Mouse (Mus musculus) ES-E14 (cell line): ENCODE measurements at regions not wholly inside any gene's neighbourhood (a gene's known extent, or its start where the extent isn't known, plus 50 kb on each side); places are given as distances from the start of the nearest gene placed in this dataset.

Source experiments
- DNase-seq: peaks from one replicate; pipeline ENCODE4 v3.0.0-alpha.2; 2013; ENCODE audit warnings: low read depth, low spot score
- H3K27ac ChIP-seq: 2 replicates; pipeline ENCODE4 v1.5.1; 2012; ENCODE audit warnings: low read depth, mild to moderate bottlenecking, low read length, moderate library complexity, mixed read lengths; ENCODE audit not compliant: poor library complexity, insufficient read depth, severe bottlenecking
- H3K36me3 ChIP-seq: 2 replicates; pipeline ENCODE4 v1.6.1; 2012; ENCODE audit warnings: mild to moderate bottlenecking, low read length, moderate library complexity, mixed read lengths; ENCODE audit not compliant: control insufficient read depth, poor library complexity, insufficient read depth, severe bottlenecking
- H3K4me1 ChIP-seq, 2 experiments: fragments of 150-350 bp in 1 of 2; sonication (generic) in 1 of 2; 2 replicates each; pipeline ENCODE4 v1.6.1; 2012; ENCODE audit warnings: low read length in 2 of 2, mild to moderate bottlenecking in 1 of 2, mixed read lengths in 1 of 2; ENCODE audit not compliant: control insufficient read depth in 2 of 2, insufficient read depth in 2 of 2, poor library complexity in 1 of 2
- H3K4me3 ChIP-seq, 2 experiments: fragments of 150-350 bp in 1 of 2; sonication (generic) in 1 of 2; 2 replicates each; pipeline ENCODE4 v1.5.1; 2012; ENCODE audit warnings: low read length in 2 of 2, low read depth in 1 of 2, mild to moderate bottlenecking in 1 of 2, mixed read lengths in 1 of 2; ENCODE audit not compliant: insufficient read depth in 1 of 2, poor library complexity in 1 of 2, severe bottlenecking in 1 of 2
- H3K9ac ChIP-seq: 2 replicates; pipeline ENCODE4 v1.6.1; 2012; ENCODE audit warnings: low read depth, mild to moderate bottlenecking, low read length, mixed read lengths; ENCODE audit not compliant: poor library complexity, insufficient read depth, severe bottlenecking
- H3K9me3 ChIP-seq: fragments of 150-350 bp; sonication (generic); 2 replicates; pipeline ENCODE4 v1.6.1; 2012; ENCODE audit warnings: low read depth, mild to moderate bottlenecking, low read length; ENCODE audit not compliant: control insufficient read depth, insufficient read depth
- CHD2 ChIP-seq: IDR thresholded peaks from 2 replicates; pipeline ENCODE4 v1.6.1; 2014; ENCODE audit warnings: mild to moderate bottlenecking, low read depth, low read length, inconsistent platforms
- HCFC1 ChIP-seq: IDR thresholded peaks from 2 replicates; pipeline ENCODE4 v1.6.1; 2012; ENCODE audit warnings: low read length, inconsistent platforms, borderline replicate concordance; ENCODE audit not compliant: insufficient read depth
- MAFK ChIP-seq: IDR thresholded peaks from 2 replicates; pipeline ENCODE4 v1.6.1; 2014; ENCODE audit warnings: mild to moderate bottlenecking, low read depth, low read length, inconsistent platforms; ENCODE audit not compliant: insufficient read depth
- ZC3H11A ChIP-seq: IDR thresholded peaks from 2 replicates; pipeline ENCODE4 v1.6.1; 2012; ENCODE audit warnings: low read depth, mild to moderate bottlenecking, inconsistent platforms, low read length, borderline replicate concordance
- ZNF384 ChIP-seq: IDR thresholded peaks from 2 replicates; pipeline ENCODE4 v1.6.1; 2012; ENCODE audit warnings: low read depth, low read length, inconsistent platforms
- in situ Hi-C, 2 experiments: fragments of 600-800 bp; cut with MboI; formaldehyde crosslinking; loops; one replicate each; pipeline ENCODE4 v1.15.1; 2025; ENCODE audit warnings: low sequenced_read_pairs in 2 of 2, inconsistent platforms in 1 of 2; ENCODE audit not compliant: unreplicated experiment in 2 of 2

DNA sequence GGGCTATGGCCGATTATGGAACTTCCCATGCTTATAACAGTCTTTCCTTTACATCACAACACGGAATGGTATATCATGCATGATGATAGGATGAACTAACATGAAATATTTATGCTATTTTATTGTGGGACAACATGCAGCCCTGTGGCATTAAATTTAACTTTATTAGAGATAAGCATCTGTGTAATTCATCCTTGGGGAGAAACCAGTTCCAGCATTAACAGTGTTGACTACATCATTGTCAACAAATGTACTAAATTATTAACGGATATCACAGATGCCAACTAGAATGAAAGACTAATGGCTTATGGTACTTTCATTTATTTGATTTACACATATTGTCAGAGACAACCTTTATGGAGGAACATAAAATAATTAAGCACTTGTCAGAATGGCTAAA, 241.3 kb upstream of the Smc2 start:
- no peak for DNase-seq
- H3K27ac ChIP-seq: no peak overlapping the region
- no peak overlapping the region for H3K9ac ChIP-seq
- H3K9me3 ChIP-seq: no peaks in the 10 kb centered on the region
- no peaks in the 10 kb centered on the region for H3K4me1 ChIP-seq
- no peak overlapping the region for H3K4me3 ChIP-seq
- TF ChIP-seq ZNF384 (no peak), CHD2 (no peak), HCFC1 (no peak), ZC3H11A (no peak), MAFK (no peak)
- H3K36me3 ChIP-seq: no peaks in the 10 kb centered on the region
- in situ Hi-C loops: no loop called here

DNA sequence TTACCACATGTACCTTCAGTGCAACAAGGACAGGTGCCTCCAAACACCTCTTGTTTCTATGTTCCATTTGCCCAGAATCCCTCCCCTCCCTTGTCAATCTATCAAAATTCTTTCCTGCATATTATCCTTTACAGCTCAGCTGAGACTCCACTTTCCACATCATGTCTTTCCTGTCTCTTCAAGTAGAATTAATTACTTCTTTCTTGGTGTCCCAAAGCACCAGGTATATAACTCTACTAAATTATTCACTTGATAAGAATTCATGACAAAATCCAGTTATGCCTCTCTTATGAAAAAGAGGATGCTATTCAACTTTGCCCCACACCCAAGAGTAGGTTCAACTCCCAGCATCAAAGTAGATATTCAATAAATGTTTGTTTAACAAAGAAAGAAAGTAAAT, 228.4 kb upstream of the Smc2 start:
- Histone ChIP-seq H3K4me3 (no peak overlapping the region), H3K9me3 (no peaks in the 10 kb centered on the region), H3K4me1 (no peaks in the 10 kb centered on the region), H3K9ac (no peak overlapping the region), H3K27ac (no peak overlapping the region), H3K36me3 (no peaks in the 10 kb centered on the region)
- DNase-seq: no peak
- in situ Hi-C loops: no loop called here
- TF ChIP-seq ZC3H11A (no peak), HCFC1 (no peak), ZNF384 (no peak), CHD2 (no peak), MAFK (no peak)

DNA sequence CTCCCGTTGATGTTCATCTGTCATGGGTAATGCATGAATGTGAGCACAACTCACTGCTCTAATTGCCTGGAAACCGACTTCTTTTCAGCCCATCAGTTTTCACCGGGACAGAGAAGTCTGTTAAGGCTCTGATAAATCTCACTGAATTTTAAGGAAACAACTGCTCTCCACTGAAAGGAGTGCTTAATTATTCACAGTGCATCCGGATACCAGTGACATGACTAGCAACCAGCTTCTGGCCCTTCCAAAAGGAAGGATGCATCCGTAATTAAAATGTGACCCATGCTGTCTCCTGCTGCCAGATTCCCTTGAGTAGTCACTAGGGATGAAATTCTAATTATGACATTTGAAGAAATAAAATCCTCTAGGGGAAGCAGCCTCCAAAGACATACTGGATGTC, 228.0 kb upstream of the Smc2 start:
- no peak overlapping the region for H3K27ac ChIP-seq
- TF ChIP-seq HCFC1 (no peak), MAFK (no peak), ZNF384 (no peak), CHD2 (no peak), ZC3H11A (no peak)
- no peak overlapping the region for H3K4me3 ChIP-seq
- no peak for DNase-seq
- no peaks in the 10 kb centered on the region for H3K4me1 ChIP-seq
- no peaks in the 10 kb centered on the region for H3K36me3 ChIP-seq
- in situ Hi-C loops: no loop called here
- H3K9me3 ChIP-seq: no peaks in the 10 kb centered on the region
- H3K9ac ChIP-seq: no peak overlapping the region

DNA sequence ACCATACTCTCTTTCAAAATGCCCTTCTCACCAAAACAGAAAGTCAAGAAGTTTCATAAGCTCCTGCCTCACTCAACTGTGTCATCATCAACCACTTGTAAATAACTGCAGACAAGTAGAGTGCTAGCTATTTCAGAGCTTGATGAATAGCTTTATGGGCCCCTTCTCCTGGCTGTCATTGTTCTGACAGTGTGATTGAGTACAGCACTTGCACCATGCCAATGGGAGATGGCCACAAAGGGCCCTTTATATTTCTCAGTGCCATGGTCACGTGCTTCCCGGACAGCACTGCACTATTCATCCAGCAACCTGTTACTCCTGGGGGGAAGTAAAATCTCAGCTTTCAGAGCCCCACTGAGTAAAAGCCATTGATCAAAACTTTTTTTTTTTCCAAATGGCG, 225.7 kb upstream of the Smc2 start:
- in situ Hi-C loops: no loop called here
- Histone ChIP-seq H3K9ac (no peak overlapping the region), H3K4me1 (no peaks in the 10 kb centered on the region), H3K4me3 (no peak overlapping the region), H3K36me3 (no peaks in the 10 kb centered on the region), H3K9me3 (no peaks in the 10 kb centered on the region), H3K27ac (no peak overlapping the region)
- DNase-seq: no peak
- TF ChIP-seq HCFC1 (no peak), ZC3H11A (no peak), CHD2 (no peak), ZNF384 (no peak), MAFK (no peak)
